Mouse (Mus musculus) urinary bladder, postnatal 10 days (tissue): ENCODE measurements around the gene Sectm1b.

Experiments used
- DNase-seq: peaks from one replicate; pipeline ENCODE4 v3.0.0; 2022; ENCODE audit warnings: low spot score

Gene Sectm1b

GRCm38 (mm10) chr11:121027259-121027658, 36.1 kb downstream of the Sectm1b start:
- no peak for DNase-seq

- no peak for DNase-seq
These were observed 39.2 kb downstream of the Sectm1b start for GRCm38 (mm10) chr11:121024163-121024562.

DNA sequence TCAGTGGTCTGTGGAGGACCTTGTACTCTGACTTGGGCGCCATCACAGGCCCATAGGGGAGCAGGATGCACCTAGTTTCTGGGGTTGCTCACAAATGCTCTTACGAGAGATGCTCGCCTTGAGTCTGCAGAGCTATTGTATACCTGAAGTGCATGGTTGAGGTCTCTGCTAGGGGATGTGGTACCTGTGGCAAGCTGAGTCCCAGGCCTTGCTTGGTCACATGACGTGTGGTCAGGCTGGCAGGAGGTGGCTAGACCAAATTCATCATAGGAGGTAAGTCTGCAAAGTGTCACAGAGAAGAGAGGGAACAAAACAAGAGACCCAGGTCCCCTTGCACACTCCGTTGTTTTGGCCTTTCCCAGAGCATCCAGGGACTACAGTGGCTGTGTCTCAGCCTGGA, 43.9 kb downstream of the Sectm1b start:
- no peak for DNase-seq

GRCm38 (mm10) chr11:121017703-121018102, 45.7 kb downstream of the Sectm1b start:
- DNase-seq = no peak

DNA sequence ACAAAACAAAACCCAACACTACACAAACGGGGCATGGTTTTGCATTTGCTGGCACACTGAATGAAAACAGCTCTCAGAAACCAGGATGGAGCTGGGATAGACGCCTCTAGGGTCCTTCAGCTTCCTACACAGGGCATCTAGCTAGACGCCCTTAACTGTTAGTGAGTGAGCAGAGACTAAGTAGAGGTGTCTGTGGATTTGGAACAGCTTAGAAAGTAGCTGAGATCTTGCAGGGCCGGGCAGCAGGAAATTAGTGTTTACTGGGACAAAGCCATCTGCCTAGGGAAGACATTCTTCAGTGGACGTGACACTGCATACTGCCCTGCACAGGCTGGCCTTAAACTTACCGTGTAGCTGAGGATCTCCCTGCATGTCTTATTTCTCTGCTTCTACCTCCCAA, 47.9 kb downstream of the Sectm1b start:
- no peak for DNase-seq

DNA sequence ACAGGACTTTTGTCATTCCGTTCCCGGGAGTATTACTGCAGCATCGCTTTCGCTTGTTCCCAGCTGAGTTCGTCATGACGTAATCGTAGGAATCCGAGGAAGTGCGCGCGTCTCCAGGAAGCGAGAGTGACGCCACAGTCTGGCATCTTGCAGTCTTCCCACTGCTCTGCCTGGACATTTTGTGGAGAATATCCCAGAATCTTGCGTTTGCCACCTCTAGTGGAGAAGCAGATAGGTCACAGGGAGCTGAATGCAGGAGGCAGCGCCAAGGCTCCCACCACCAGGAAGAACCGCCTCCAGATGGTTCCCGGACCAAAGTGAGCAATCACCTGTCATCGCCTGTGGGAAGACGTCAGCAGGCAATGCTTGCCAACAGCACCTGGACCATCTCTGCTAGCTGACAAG, 48.5 kb downstream of the Sectm1b start:
- no peak for DNase-seq

- DNase-seq = no peak
These were observed 49.7 kb downstream of the Sectm1b start for GRCm38 (mm10) chr11:121013656-121014055.

GRCm38 (mm10) chr11:121010044-121010755, 53.2 kb downstream of the Sectm1b start:
- no peak for DNase-seq

GRCm38 (mm10) chr11:121006184-121006583, 57.2 kb downstream of the Sectm1b start:
- no peak for DNase-seq

- DNase-seq = no peak
These were observed 59.1 kb downstream of the Sectm1b start for GRCm38 (mm10) chr11:121004281-121004680.
